Mouse (Mus musculus) intestine, embryonic 15.5 days (tissue): ENCODE data around the gene Tifa. TPM values are rescaled to one million over a fixed set of nuclear protein-coding genes. Genes with fewer than 3 reads are reported as not detected.
A peak's percentile ranks its signal among the peaks of the same experiment; 100 is the strongest.

ENCODE experiments used
- ATAC-seq: fragments of 200-750 bp; cut with Nextera tagmentation; 2 replicates; pipeline ENCODE4 v1.8.0; 2017; ENCODE audit warnings: moderate TSS enrichment, moderate library complexity
- H3K27ac ChIP-seq: fragments of 300-500 bp; sonication (generic); 2 replicates; pipeline ENCODE4 v1.5.1; 2015; ENCODE audit warnings: mild to moderate bottlenecking, inconsistent platforms
- H3K27me3 ChIP-seq: fragments of 300-500 bp; sonication (generic); replicated peaks from 2 replicates; pipeline ENCODE4 v1.6.1; 2015; ENCODE audit warnings: inconsistent platforms
- H3K36me3 ChIP-seq: fragments of 300-500 bp; sonication (generic); 2 replicates; pipeline ENCODE4 v1.6.1; 2015; ENCODE audit warnings: inconsistent platforms
- H3K4me1 ChIP-seq: fragments of 300-500 bp; sonication (generic); replicated peaks from 2 replicates; pipeline ENCODE4 v1.6.1; 2015; ENCODE audit warnings: inconsistent platforms
- H3K4me2 ChIP-seq: fragments of 300-500 bp; sonication (generic); replicated peaks from 2 replicates; pipeline ENCODE4 v1.6.1; 2015; ENCODE audit warnings: mild to moderate bottlenecking, inconsistent platforms
- H3K4me3 ChIP-seq: fragments of 300-500 bp; sonication (generic); replicated peaks from 2 replicates; pipeline ENCODE4 v1.5.1; 2015; ENCODE audit warnings: inconsistent platforms
- H3K9ac ChIP-seq: fragments of 300-500 bp; sonication (generic); 2 replicates; pipeline ENCODE4 v1.6.1; 2015; ENCODE audit warnings: inconsistent platforms
- H3K9me3 ChIP-seq: fragments of 300-500 bp; sonication (generic); 2 replicates; pipeline ENCODE4 v1.6.1; 2016; ENCODE audit warnings: inconsistent platforms
- WGBS: fragments of 180-500 bp; shearing (Covaris S2); methylation state at CpG from one replicate; pipeline ENCODE4 v1.1.7; 2015; 5-methylcytosine and 5-hydroxymethylcytosine counted together
- polyA plus RNA-seq: library from polyadenylated mRNA; unstranded; fragments of >200 nt; fragmentation: Nextera tagmentation; extraction: Ambion mirVana; gene quantifications from 2 replicates; pipeline ENCODE4 v1.2.1, GENCODE M21; 2015

Tifa gene
- polyA plus RNA-seq, 1 experiment from 2014 or later, result 24.7 TPM

GRCm38 (mm10) chr3:127853431-127854206, 64.0 kb downstream of the Tifa start:
- H3K4me3 ChIP-seq, result no peak overlapping the region
- no peaks in the 10 kb centered on the region for H3K4me1 ChIP-seq
- ATAC-seq, result peak; percentile 61; the same call in 1 of the 2 replicates
- WGBS, result 33% methylated on average over 15 of the region's 15 CpGs
- H3K27ac ChIP-seq, result no peak overlapping the region
- H3K36me3 ChIP-seq, result no peaks in the 10 kb centered on the region
- no peaks in the 10 kb centered on the region for H3K27me3 ChIP-seq
- no peak overlapping the region for H3K9ac ChIP-seq
- H3K9me3 ChIP-seq, result no peaks in the 10 kb centered on the region
- H3K4me2 ChIP-seq, result no peak overlapping the region

GRCm38 (mm10) chr3:127861340-127861739, 71.7 kb downstream of the Tifa start:
- Histone ChIP-seq H3K36me3 (no peaks in the 10 kb centered on the region), H3K9me3 (no peaks in the 10 kb centered on the region), H3K9ac (no peak overlapping the region), H3K27ac (no peak overlapping the region), H3K4me3 (no peak overlapping the region), H3K27me3 (no peaks in the 10 kb centered on the region), H3K4me1 (no peaks in the 10 kb centered on the region), H3K4me2 (no peak overlapping the region)
- 0 out of 2 replicates have a peak, but pooled peaks have one; percentile 31 for ATAC-seq
- WGBS, result 83% methylated on average over 11 of the region's 11 CpGs

- 73% methylated on average over 4 of the region's 4 CpGs for WGBS
- Histone ChIP-seq H3K9me3 (no peaks in the 10 kb centered on the region), H3K27ac (no peak overlapping the region), H3K9ac (no peak overlapping the region), H3K4me2 (no peak overlapping the region), H3K4me3 (no peak overlapping the region), H3K36me3 (no peaks in the 10 kb centered on the region), H3K27me3 (no peaks in the 10 kb centered on the region), H3K4me1 (no peaks in the 10 kb centered on the region)
- ATAC-seq, result no peak
These were observed 72.9 kb downstream of the Tifa start for GRCm38 (mm10) chr3:127862479-127862878.

GRCm38 (mm10) chr3:127863571-127863970, 74.0 kb downstream of the Tifa start:
- no peak overlapping the region for H3K4me3 ChIP-seq
- no peaks in the 10 kb centered on the region for H3K4me1 ChIP-seq
- no peak for ATAC-seq
- no peaks in the 10 kb centered on the region for H3K9me3 ChIP-seq
- H3K4me2 ChIP-seq, result no peak overlapping the region
- no peak overlapping the region for H3K27ac ChIP-seq
- H3K27me3 ChIP-seq, result no peaks in the 10 kb centered on the region
- H3K9ac ChIP-seq, result no peak overlapping the region
- 46% methylated on average over 3 of the region's 3 CpGs for WGBS
- no peaks in the 10 kb centered on the region for H3K36me3 ChIP-seq

- ATAC-seq, result 0 out of 2 replicates have a peak, but pooled peaks have one; percentile 56
- Histone ChIP-seq H3K4me3 (no peak overlapping the region), H3K9ac (no peak overlapping the region), H3K36me3 (no peaks in the 10 kb centered on the region), H3K9me3 (no peaks in the 10 kb centered on the region), H3K4me2 (no peak overlapping the region), H3K4me1 (no peaks in the 10 kb centered on the region), H3K27me3 (no peaks in the 10 kb centered on the region), H3K27ac (no peak overlapping the region)
- 30% methylated on average over 2 of the region's 2 CpGs for WGBS
These were observed 74.6 kb downstream of the Tifa start for GRCm38 (mm10) chr3:127864242-127864641.

- Histone ChIP-seq H3K36me3 (no peaks in the 10 kb centered on the region), H3K4me3 (no peak overlapping the region), H3K9ac (no peak overlapping the region), H3K27ac (no peak overlapping the region), H3K9me3 (no peaks in the 10 kb centered on the region), H3K27me3 (no peaks in the 10 kb centered on the region), H3K4me2 (no peak overlapping the region), H3K4me1 (no peaks in the 10 kb centered on the region)
- no peak for ATAC-seq
- 90% methylated on average over 9 of the region's 9 CpGs for WGBS
These were observed 78.6 kb downstream of the Tifa start for GRCm38 (mm10) chr3:127868046-127868758.

GRCm38 (mm10) chr3:127868880-127869279, 79.3 kb downstream of the Tifa start:
- H3K4me3 ChIP-seq, result no peak overlapping the region
- H3K27ac ChIP-seq, result no peak overlapping the region
- 65% methylated on average over 5 of the region's 5 CpGs for WGBS

GRCm38 (mm10) chr3:127871575-127871974, 82.0 kb downstream of the Tifa start:
- no peaks in the 10 kb centered on the region for H3K4me1 ChIP-seq
- H3K27me3 ChIP-seq, result no peaks in the 10 kb centered on the region
- no peaks in the 10 kb centered on the region for H3K9me3 ChIP-seq
- H3K4me2 ChIP-seq, result no peak overlapping the region
- 71% methylated on average over 9 of the region's 9 CpGs for WGBS
- no peak for ATAC-seq
- H3K36me3 ChIP-seq, result no peaks in the 10 kb centered on the region
- H3K9ac ChIP-seq, result no peak overlapping the region
- no peak overlapping the region for H3K27ac ChIP-seq
- no peak overlapping the region for H3K4me3 ChIP-seq

More at GRCm38 (mm10) chr3:127868880-127869279, 79.3 kb downstream of the Tifa start:
- H3K27me3 ChIP-seq, result no peaks in the 10 kb centered on the region
- no peaks in the 10 kb centered on the region for H3K9me3 ChIP-seq
- H3K9ac ChIP-seq, result no peak overlapping the region
- H3K4me1 ChIP-seq, result no peaks in the 10 kb centered on the region
- no peaks in the 10 kb centered on the region for H3K36me3 ChIP-seq
- H3K4me2 ChIP-seq, result no peak overlapping the region
- ATAC-seq, result no peak

GRCm38 (mm10) chr3:127874254-127874883, 84.8 kb downstream of the Tifa start:
- H3K4me3 ChIP-seq, result no peak overlapping the region
- 35% methylated on average over 4 of the region's 4 CpGs for WGBS
- H3K4me1 ChIP-seq, result no peaks in the 10 kb centered on the region
- peak; percentile 41; the same call in 1 of the 2 replicates for ATAC-seq
- no peaks in the 10 kb centered on the region for H3K27me3 ChIP-seq
- H3K9me3 ChIP-seq, result no peaks in the 10 kb centered on the region
- H3K4me2 ChIP-seq, result no peak overlapping the region
- no peak overlapping the region for H3K27ac ChIP-seq
- H3K9ac ChIP-seq, result no peak overlapping the region
- no peaks in the 10 kb centered on the region for H3K36me3 ChIP-seq

GRCm38 (mm10) chr3:127875059-127875458, 85.5 kb downstream of the Tifa start:
- no peak for ATAC-seq
- H3K9ac ChIP-seq, result no peak overlapping the region
- no peak overlapping the region for H3K4me2 ChIP-seq

GRCm38 (mm10) chr3:127875509-127875908, 85.9 kb downstream of the Tifa start:
- Histone ChIP-seq H3K36me3 (no peaks in the 10 kb centered on the region), H3K27me3 (no peaks in the 10 kb centered on the region), H3K4me3 (no peak overlapping the region), H3K9me3 (no peaks in the 10 kb centered on the region), H3K4me1 (no peaks in the 10 kb centered on the region), H3K27ac (no peak overlapping the region), H3K4me2 (no peak overlapping the region), H3K9ac (no peak overlapping the region)
- 67% methylated on average over 2 of the region's 2 CpGs for WGBS
- ATAC-seq, result no peak

More at GRCm38 (mm10) chr3:127875059-127875458, 85.5 kb downstream of the Tifa start:
- Histone ChIP-seq H3K9me3 (no peaks in the 10 kb centered on the region), H3K4me1 (no peaks in the 10 kb centered on the region), H3K36me3 (no peaks in the 10 kb centered on the region), H3K4me3 (no peak overlapping the region), H3K27me3 (no peaks in the 10 kb centered on the region), H3K27ac (no peak overlapping the region)
- WGBS, result 68% methylated on average over 7 of the region's 7 CpGs

- Histone ChIP-seq H3K4me1 (no peaks in the 10 kb centered on the region), H3K9ac (no peak overlapping the region), H3K4me3 (no peak overlapping the region), H3K27me3 (no peaks in the 10 kb centered on the region), H3K36me3 (no peaks in the 10 kb centered on the region), H3K27ac (no peak overlapping the region), H3K4me2 (no peak overlapping the region), H3K9me3 (no peaks in the 10 kb centered on the region)
- ATAC-seq, result no peak
- WGBS, result 87% methylated on average over 3 of the region's 3 CpGs
These were observed 90.4 kb downstream of the Tifa start for GRCm38 (mm10) chr3:127879968-127880367.
